Mouse (Mus musculus): ENCODE results near the gene Syt8.

The Syt8 gene

GRCm38 (mm10) chr7:142434137-142434865 is at the start of gene Syt8:
Gene Syt8 (plus strand): TSS chr7:142434850.
- DNase-seq (ENCODE audit: low read depth, low spot score): no peak

- DNase-seq (ENCODE audit: low read depth, low spot score): no peak
Observed at GRCm38 (mm10) chr7:142385742-142386403, 48.8 kb upstream of the Syt8 start.

GRCm38 (mm10) chr7:142386621-142387201 is 47.9 kb upstream of the Syt8 start:
- no peak for DNase-seq (ENCODE audit: low read depth, low spot score)

GRCm38 (mm10) chr7:142387419-142388148 is 47.1 kb upstream of the Syt8 start, which contains the start of gene Ctsd:
Gene Ctsd (minus strand): TSS chr7:142388038.
- DNase-seq (ENCODE audit: low read depth, low spot score): peak; percentile 97

- no peak for DNase-seq (ENCODE audit: low read depth, low spot score)
Observed at GRCm38 (mm10) chr7:142388198-142388597, 46.5 kb upstream of the Syt8 start.

GRCm38 (mm10) chr7:142388740-142389139 is 45.9 kb upstream of the Syt8 start:
- DNase-seq (ENCODE audit: low read depth, low spot score): no peak

GRCm38 (mm10) chr7:142389961-142390650 is 44.5 kb upstream of the Syt8 start:
- DNase-seq (ENCODE audit: low read depth, low spot score): no peak

GRCm38 (mm10) chr7:142391108-142391507 is 43.5 kb upstream of the Syt8 start:
- no peak for DNase-seq (ENCODE audit: low read depth, low spot score)

GRCm38 (mm10) chr7:142391609-142392008 is 43.0 kb upstream of the Syt8 start:
- no peak for DNase-seq (ENCODE audit: low read depth, low spot score)

GRCm38 (mm10) chr7:142393191-142393590 is 41.5 kb upstream of the Syt8 start:
- DNase-seq (ENCODE audit: low read depth, low spot score): peak; percentile 58

GRCm38 (mm10) chr7:142394261-142395190 is 40.1 kb upstream of the Syt8 start:
- no peak for DNase-seq (ENCODE audit: low read depth, low spot score)

- DNase-seq (ENCODE audit: low read depth, low spot score): no peak
Observed at GRCm38 (mm10) chr7:142395472-142395871, 39.2 kb upstream of the Syt8 start.

GRCm38 (mm10) chr7:142396611-142397010 is 38.0 kb upstream of the Syt8 start:
- no peak for DNase-seq (ENCODE audit: low read depth, low spot score)

- no peak for DNase-seq (ENCODE audit: low read depth, low spot score)
Observed at GRCm38 (mm10) chr7:142398052-142398451, 36.6 kb upstream of the Syt8 start.

GRCm38 (mm10) chr7:142399250-142399649 is 35.4 kb upstream of the Syt8 start:
- no peak for DNase-seq (ENCODE audit: low read depth, low spot score)

GRCm38 (mm10) chr7:142400112-142400749 is 34.4 kb upstream of the Syt8 start:
- no peak for DNase-seq (ENCODE audit: low read depth, low spot score)

- peak; percentile 53 for DNase-seq (ENCODE audit: low read depth, low spot score)
Observed at GRCm38 (mm10) chr7:142400750-142401142, 33.9 kb upstream of the Syt8 start.

GRCm38 (mm10) chr7:142403591-142403990 is 31.1 kb upstream of the Syt8 start:
- no peak for DNase-seq (ENCODE audit: low read depth, low spot score)

GRCm38 (mm10) chr7:142405134-142405533 is 29.5 kb upstream of the Syt8 start:
- DNase-seq (ENCODE audit: low read depth, low spot score): peak; percentile 86

GRCm38 (mm10) chr7:142407935-142408334 is 26.7 kb upstream of the Syt8 start:
- DNase-seq (ENCODE audit: low read depth, low spot score): no peak
